Mouse (Mus musculus): ENCODE results near the gene Prdm12.
"Not testable (repeated sequence)": the region's sequence is repeated elsewhere in the genome, so short reads cannot be mapped to it uniquely, and the experiment has no call there.

Prdm12 gene

DNA sequence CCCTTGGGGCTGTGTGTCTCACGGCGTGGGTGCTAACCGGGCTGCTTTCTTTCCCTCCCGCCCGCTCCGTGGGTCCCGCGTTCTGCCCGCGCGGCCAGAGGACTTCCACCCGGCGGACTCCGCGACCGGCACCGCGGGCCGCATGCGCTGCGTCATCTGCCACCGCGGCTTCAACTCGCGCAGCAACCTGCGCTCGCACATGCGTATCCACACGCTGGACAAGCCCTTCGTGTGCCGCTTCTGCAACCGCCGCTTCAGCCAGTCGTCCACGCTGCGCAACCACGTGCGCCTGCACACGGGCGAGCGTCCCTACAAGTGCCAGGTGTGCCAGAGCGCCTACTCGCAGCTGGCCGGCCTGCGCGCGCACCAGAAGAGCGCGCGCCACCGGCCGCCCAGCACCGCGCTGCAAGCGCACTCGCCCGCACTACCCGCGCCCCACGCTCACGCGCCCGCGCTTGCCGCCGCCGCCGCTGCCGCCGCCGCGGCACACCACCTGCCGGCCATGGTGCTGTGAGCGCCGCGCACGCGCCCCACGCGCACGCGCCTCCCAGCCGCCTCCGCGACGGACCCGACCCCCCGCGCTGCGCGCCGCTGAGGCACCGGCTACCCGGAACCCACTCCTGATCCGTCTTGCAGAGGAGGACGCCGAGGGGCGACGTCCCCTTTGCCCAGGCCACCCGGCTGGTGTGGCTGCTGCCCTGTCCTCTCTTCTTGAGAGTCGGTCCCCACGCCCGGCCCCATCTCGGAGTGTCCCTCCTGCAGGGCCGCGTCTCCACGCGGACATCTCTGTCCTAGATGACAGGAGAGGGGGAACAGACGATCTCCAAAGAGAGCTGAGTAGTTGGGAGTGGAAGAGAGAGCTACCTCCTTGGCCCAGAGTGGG is 14.4 kb downstream of the Prdm12 start:
- peak; percentile 31 for DNase-seq

DNA sequence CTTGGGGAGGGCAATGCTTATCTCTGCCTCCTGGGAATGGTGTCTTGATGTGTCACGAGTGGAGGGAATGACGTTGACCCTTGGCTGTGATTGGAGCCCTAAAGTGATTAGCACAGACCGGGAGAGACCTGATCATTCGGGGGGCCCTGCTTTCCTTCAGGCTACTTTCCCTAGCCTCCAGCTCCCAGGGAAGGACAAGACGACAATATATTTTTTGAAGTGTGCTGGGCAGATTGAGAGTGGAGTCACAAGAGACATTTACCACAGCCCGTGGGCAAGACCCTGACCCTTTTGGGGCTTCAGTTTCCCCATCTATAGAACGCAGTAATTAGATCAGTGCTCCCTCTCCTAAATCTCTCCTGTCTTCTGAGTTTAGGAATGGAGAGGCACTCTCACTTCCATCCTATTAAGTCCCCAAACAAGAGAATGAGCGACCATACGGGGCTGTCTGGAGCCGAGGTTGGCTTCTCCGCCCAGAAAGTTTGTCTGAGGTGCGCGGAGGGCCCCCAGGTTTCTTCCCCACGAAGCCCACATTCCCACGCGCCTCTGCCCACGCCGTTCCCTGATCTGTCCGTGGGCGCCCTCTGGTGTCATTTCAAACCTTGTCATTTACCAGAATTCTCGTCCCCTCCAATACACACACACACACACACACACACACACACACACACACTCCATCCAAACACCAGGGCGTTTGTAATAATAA is 15.2 kb downstream of the Prdm12 start:
- peak; percentile 75 for DNase-seq

DNA sequence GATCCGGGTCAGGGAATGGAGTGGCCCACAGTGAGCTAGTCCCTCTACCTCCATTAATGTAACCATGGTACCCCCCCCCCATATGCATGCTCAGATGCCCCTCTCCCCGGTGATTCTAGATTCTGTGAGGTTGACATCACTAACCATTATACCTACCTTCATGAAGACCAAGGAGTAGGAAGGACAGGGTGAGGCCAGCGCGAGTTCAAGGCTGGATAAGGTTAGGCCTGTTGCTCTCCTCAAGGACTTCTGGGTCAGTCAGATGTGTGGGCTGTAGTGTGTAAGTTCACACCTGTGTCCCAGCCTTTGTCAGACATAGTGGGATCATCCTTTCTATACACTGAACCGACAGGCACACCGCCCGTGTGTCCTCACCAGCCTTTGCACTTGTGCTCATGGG is 16.5 kb downstream of the Prdm12 start:
- no peak for DNase-seq

DNA sequence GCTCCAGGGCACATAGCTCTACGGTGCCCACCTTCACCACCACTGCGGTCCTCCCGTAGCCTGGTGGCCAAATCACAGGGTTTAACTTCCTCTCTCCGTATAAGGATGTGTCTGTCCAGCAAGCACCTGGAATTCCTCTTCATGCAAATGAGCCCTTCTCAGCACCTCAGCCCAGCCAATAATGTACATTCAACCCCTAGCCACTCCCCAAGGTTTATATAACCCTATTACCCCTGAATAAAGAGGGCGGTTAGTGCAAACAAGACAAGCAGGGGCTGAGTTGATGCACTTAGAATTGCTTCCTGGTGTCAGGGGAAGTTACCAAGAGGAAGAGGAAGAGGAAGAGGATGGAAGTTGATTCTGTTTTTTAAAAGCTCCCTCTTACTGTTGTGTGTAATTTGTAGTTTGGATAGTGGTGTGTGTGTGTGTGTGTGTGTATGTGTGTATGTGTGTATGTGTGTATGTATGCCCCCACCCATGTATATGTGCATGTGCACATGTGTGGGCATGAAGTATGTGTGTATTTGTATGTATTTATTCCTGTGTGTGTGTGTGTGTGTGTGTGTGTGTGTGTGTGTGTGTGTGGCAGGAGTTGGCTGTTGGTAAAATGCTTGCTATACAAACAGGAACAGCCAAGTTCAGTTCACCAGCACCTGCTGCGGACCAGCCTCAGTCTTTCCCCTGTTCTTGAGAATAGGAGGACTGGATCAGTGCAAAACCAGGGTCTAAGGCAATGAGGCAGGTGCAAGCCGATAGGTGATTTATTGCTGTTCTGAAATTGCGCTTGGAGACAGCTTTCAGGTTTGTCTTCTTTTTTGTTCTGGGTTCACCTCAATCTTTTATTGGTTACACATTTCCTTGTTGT is 23.3 kb downstream of the Prdm12 start:
- DNase-seq = no peak

DNA sequence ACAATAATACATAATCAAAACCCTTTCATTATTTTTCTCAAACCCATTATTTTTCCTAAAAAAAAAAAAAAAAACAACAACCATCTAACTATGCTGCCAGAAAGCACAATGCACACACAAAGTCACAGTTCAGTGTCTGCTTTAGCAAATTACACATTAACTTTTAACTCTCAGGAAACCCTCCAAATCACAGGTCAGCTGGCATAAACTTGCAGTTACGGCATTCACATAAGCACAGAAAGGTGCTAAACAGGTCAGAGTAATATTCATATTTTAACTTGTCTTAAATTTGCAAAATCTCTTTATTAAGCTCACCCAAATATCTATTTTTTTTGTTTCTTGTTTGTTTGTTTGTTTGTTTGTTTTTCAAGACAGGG is 24.0 kb downstream of the Prdm12 start:
- DNase-seq = no peak

DNA sequence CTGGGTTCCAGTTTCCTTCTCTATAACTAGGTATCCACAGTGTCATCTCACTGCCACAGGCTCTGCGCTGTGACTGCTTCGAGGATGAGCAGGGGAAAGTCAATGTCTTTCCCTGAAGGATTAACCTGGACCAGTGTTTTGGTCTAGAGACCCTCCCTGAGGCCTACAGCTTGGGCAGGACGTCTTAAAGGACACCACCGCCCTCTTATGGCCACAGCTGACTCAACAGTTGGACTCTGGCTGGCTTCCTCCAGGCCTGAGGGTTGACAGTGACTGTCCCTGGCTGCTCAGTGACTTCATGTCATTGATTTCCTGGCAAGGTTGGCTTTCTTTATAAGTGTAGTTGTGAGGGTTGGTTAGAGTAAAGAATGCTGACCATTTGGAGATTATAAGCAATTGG is 27.5 kb downstream of the Prdm12 start:
- peak; percentile 69 for DNase-seq

DNA sequence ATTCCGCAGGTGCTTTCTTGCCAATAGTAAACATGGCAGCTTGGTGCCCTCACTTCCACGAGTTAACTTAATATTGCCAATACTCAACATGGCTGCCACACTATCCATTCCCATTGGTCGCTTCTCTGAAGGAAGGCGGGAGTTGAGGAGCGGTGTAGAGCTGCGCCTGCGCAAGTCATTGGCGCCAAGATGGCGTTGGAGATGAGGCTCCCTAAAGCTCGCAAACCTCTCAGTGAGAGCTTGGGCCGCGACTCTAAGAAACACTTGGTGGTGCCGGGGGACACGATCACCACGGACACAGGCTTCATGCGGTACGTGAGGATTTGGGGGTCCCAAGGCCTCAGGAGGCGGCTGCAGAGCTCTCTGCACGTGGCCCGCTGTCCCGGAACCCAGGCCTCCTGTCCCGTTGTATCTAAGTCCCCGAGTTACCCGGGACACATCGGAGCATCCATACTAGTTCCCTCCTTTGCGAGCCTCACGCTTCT is 30.8 kb downstream of the Prdm12 start, which contains the start of gene Exosc2:
TSS of gene Exosc2 (plus strand) at position 165 of the 485 bp plus-strand sequence.
- DNase-seq = peak; percentile 94

DNA sequence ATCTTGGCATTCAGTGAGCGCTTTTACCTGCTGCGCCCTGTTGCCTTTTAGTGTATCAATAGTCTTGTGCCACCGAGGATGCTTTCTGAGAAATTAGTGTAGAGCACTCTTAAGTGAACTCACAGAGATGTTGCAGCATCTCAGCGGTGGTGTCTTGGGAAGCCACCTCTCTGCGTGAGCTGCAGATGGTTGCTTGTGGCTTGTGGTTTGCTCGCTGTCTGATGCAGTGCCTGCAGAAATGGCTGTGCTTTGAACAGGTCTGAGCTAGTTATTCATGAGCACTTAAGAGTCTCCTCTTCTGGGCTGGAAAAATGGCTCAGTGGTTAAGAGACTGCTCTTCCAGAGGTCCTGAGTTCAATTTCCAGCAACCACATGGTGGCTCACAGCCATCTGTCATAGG is 38.8 kb downstream of the Prdm12 start:
- DNase-seq = no peak

DNA sequence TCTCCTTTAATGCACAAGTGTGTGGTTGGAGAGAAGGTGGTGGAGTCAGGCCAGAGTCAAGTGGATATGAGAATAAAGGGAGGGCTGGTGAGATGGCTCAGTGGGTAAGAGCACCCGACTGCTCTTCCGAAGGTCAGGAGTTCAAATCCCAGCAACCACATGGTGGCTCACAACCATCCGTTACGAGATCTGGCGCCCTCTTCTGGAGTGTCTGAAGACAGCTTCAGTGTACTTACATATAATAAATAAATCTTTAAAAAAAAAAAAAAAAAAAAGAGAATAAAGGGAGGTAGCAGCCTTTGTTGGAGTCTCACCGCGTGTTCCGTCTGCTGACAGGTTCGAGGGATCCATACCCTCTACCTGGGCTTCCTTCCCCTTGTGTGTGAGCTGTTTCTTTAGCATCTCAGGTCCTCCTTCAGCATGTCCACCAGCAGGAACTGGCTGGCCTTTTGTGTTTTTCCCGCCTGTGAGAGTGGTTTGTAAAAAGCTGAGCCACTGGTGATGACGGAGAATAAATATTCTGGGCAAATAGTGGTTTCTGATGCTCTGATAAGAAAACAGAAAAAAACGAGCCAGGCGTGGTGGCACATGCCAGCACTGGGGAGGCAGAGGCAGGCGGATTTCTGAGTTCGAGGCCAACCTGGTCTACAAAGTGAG is 41.3 kb downstream of the Prdm12 start:
- not testable (repeated sequence) for DNase-seq

DNA sequence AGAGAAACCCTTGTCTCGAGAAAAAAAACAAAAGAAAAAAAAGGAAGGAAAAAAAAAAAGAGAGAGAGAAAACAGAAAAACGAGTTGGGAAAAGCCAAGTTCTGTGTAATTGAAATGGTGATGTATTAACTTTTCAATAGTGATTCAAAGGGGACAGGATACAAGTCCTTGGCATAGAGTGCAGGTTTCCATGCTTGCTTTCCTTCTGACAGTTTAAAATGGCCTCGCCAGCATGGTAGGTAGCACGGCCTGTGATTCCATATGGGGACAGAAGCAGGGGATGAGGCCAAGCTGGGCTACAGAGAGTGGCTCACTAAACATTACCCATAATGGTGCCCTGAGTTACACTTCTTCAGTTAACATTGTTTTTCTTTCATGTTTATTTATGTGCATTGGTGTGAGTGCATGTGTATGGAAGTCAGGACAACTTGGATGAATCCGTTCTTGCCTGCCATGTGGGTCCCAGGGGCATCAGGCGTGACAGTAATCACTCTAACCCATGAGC is 41.9 kb downstream of the Prdm12 start:
- no peak for DNase-seq

DNA sequence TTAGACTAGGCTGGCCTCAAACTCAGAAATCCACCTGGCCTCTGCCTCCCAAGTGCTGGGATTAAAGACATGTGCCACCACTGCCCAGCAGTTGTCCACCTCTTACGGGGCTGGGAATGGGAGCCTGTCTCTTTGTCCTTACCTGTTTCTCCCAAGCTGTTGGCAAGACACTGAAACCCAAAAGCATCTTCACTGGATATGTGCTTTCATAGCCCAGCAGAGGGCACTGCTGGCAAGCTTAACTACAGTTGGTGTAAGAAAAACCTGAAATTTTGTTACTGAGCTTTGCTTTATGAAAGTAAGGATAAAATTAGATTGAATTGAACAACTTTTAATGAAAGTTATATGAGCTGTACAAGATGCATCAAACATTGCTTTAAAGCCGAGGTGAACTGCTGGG is 43.8 kb downstream of the Prdm12 start:
- peak; percentile 82 for DNase-seq

DNA sequence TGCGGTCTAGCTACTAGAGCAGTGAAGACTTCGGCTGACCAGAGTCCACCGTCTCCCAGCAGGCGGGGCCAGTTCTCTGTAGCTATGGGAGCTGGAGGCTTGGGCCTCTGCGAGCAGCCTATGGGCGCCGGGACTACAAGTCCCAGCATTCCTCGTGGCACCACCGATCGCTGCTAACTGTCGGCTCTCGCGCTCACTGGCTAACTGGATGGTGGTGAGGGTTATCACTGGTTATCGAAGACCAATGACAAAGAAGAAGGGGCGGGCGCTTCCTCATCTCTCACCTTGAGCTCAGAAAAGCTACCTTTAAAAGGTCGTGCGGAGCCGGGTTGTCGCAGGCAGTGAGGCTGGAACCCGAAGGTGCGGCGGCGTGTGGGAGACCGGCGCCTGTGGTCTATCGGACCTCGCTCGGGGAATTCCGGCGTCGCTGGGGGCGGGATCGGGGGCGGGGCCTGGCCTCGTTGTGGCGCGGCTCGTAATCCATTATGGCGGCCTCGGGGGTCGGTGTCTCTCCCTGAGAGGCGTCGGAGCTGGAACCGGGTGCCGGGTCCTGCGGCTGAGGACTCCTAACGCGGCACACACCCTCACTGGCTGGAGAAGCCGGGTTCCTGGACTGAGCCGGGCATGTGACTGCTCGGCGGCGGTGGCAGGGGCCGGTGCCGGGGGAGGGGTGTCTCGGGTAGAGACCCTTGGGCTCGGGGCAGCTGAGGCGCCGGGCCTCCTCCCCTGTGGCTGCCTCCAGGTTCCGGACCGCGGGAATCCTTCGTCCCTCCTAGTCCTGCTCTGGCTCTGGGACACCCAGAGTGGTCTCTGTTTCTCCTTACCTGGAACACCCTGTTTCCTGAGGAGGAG is 48.5 kb downstream of the Prdm12 start, which contains the start of gene Abl1:
TSS of gene Abl1 (plus strand) at position 303 of the 852 bp plus-strand sequence.
- DNase-seq = peak; percentile 97

DNA sequence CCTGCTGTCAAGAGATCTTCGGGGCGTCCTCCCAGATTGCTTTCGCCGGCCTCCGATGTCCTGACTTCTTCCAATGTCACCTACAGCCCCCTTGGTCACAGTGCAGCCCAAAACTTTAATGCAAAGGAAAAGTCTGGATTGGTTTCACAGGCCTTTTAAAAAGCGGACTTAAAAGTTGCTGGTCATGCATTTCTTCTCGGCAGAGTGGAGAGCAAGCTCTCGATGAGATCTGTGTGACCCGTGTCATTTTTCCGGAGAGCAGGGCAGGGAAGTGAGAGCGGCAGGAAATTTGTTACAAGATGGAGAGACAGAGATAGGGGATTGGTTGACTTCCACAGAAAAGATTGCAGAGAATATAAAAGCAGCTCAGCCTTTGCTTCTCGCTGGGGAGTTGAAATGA is 49.2 kb downstream of the Prdm12 start:
- DNase-seq = peak; percentile 35

DNA sequence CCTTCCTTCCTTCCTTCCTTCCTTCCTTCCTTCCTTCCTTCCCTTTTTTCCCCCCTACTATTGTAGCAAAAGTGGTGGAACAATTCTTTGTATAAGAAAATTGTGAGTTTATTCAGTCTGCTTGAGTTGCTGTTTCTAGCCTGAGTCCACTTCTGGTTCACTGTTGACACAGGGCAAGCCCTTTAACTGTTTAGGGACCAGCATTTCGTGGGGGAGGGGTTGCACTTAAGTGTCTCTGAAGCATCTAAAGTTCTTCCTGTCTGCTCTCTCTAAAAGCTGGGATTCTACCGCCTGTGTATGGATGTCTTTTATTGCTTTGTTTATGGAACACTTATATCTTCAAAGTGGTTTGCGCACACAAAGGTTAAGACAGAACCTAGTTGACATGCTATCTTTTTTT is 50.2 kb downstream of the Prdm12 start:
- DNase-seq = no peak

DNA sequence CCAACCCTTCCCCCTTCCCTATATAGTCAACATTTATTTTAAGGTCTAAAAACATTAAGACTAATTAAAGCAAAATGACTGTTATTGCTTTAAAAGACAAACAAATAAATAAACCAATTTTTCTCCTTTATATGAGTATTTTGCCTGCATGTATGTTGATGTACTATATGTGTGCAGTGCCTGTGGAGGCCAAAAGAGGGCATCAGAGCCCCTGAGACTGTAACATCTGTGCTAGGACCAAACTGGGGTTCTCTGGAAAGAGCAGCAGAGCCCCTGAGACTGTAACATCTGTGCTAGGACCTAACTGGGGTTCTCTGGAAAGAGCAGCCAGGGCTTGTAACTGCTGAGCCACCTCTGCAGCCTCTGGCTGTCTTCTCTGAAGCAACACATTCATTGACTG is 58.4 kb downstream of the Prdm12 start:
- no peak for DNase-seq

DNA sequence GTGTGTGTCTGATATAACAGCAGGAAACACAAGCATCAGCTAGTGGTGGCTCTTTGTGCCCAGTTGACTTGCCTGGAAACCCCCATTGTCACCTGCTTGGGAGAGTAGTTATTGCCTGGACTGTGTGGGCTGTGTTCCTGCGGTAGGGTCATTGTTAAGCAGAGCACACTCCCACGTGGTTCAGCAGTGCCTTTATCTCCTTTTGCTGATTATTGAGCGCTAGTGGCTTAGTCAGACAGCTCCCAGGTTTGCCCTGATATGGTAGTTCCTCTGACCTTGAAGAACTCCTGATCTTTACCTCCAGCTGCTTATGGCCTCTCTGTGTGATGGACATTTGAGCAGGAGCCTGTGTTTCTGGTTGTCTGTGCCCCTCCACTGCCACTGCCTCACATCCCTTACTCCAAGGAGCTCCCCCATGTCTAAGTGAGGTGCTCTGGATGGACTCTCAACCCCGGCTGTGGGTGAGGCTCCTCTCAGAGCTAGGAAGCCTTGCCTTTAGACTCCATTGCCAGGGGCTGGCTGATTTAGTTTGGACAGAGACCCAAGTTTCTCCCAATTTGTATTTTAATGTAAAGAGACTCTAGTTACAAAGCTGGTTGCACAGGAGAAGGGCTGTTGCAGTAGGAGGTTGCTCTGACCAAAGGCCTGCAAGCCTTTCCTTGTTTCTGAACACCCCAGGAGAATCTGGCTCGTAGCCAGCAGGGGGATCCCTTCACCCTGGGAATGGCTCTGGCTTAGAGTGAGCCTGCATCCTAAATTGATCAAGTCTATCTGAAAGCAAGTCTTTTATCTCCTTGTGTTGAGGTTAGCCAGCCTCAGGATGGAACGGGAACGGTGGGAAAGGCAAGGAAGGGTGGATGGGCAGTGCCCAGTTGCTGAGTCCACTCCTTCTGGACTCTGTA is 61.0 kb downstream of the Prdm12 start:
- peak; percentile 39 for DNase-seq

DNA sequence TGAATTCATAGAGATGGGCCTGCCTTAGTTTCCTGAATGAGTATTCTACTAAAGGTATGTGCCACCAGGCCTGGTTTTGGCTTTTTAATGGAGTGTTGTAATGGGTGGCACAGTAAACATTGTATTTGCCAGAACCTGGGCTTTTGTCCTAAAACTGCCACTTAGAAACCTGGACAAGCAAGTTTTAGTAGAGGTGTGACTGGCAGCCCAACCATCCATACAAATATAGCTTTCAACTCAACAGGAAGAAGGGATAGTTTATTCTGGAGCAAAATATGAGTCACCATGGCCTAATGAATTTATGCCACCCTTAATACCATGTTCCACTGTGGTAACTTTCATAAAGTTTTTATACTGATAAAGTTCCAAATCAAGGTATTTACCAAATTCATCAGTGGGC is 63.4 kb downstream of the Prdm12 start:
- no peak for DNase-seq

Measured in kidney, postnatal 10 days (tissue).